Mouse (Mus musculus) liver, embryonic 14.5 days (tissue): ENCODE data around the gene Lysmd3. TPM values are rescaled to one million over a fixed set of nuclear protein-coding genes. Genes with fewer than 3 reads are reported as not detected.

ENCODE experiments used
- ATAC-seq: fragments of 200-750 bp; cut with Nextera tagmentation; 2 replicates; pipeline ENCODE4 v1.8.0; 2017; ENCODE audit warnings: moderate number of reproducible peaks, mild to moderate bottlenecking, moderate library complexity; ENCODE audit not compliant: insufficient read depth
- DNase-seq, 3 experiments: peaks; one replicate each; pipeline ENCODE4 v3.0.0-alpha.2; 2012 to 2013; ENCODE audit warnings: low read depth in 3 of 3, low spot score in 3 of 3
- H3K27ac ChIP-seq: fragments of 300-500 bp; sonication (generic); 2 replicates; pipeline ENCODE4 v1.5.1; 2014; ENCODE audit warnings: moderate library complexity, mild to moderate bottlenecking, control low read depth, inconsistent platforms
- H3K27me3 ChIP-seq: fragments of 300-500 bp; sonication (generic); 2 replicates; pipeline ENCODE4 v1.6.1; 2014; ENCODE audit warnings: mild to moderate bottlenecking, low read length, moderate library complexity; ENCODE audit not compliant: control insufficient read depth, insufficient read depth
- H3K36me3 ChIP-seq: fragments of 300-500 bp; sonication (generic); replicated peaks from 2 replicates; pipeline ENCODE4 v1.6.1; 2014; ENCODE audit warnings: low read depth; ENCODE audit not compliant: control insufficient read depth, insufficient read depth
- H3K4me1 ChIP-seq, 2 experiments: fragments of 200-500 bp in 1 of 2; fragments of 300-500 bp in 1 of 2; sonication (generic) in 1 of 2; replicated peaks; 2 replicates each; pipeline ENCODE4 v1.6.1; 2012 to 2014; ENCODE audit warnings: antibody characterized with exemption in 1 of 2, inconsistent platforms in 1 of 2, low read length in 1 of 2; ENCODE audit not compliant: control insufficient read depth in 2 of 2, insufficient read depth in 2 of 2
- H3K4me2 ChIP-seq: fragments of 300-500 bp; sonication (generic); 2 replicates; pipeline ENCODE4 v1.6.1; 2014; ENCODE audit warnings: low read depth, mild to moderate bottlenecking, control low read depth, moderate library complexity
- H3K4me3 ChIP-seq, 2 experiments: fragments of 200-500 bp in 1 of 2; fragments of 300-500 bp in 1 of 2; sonication (generic) in 1 of 2; 2 replicates each; pipeline ENCODE4 v1.5.1; 2012 to 2014; ENCODE audit warnings: low read depth in 2 of 2, low read length in 2 of 2, mild to moderate bottlenecking in 2 of 2, control low read depth in 1 of 2, inconsistent platforms in 1 of 2, moderate library complexity in 1 of 2; ENCODE audit not compliant: insufficient read depth in 1 of 2
- H3K9ac ChIP-seq: fragments of 300-500 bp; sonication (generic); replicated peaks from 2 replicates; pipeline ENCODE4 v1.6.1; 2014; ENCODE audit warnings: mild to moderate bottlenecking, control low read depth, moderate library complexity
- H3K9me3 ChIP-seq: fragments of 300-500 bp; sonication (generic); 2 replicates; pipeline ENCODE4 v1.6.1; 2016; ENCODE audit warnings: low read length, mixed read lengths; ENCODE audit not compliant: control insufficient read depth
- CTCF ChIP-seq: IDR thresholded peaks from 2 replicates; pipeline ENCODE4 v1.5.1; 2016; ENCODE audit warnings: antibody characterized with exemption, low read depth, control low read depth
- EP300 ChIP-seq: IDR thresholded peaks from 2 replicates; pipeline ENCODE4 v1.6.1; 2016; ENCODE audit warnings: antibody characterized with exemption, low read depth
- WGBS: fragments of 180-500 bp; shearing (Covaris S2); extraction: QIAGEN DNeasy Blood & Tissue Kit; methylation state at CpG from one replicate; pipeline ENCODE4 v1.1.7; 2014; ENCODE audit not compliant: insufficient replicate concordance; 5-methylcytosine and 5-hydroxymethylcytosine counted together
- polyA plus RNA-seq, 2 experiments: library from polyadenylated mRNA; depleted of rRNA in 1 of 2; stranded (reverse) in 1 of 2; unstranded in 1 of 2; fragments of >200 nt; fragmentation: Nextera tagmentation in 1 of 2; extraction: Ambion mirVana in 1 of 2; gene quantifications; 2 replicates each; pipeline versions ENCODE4 v1.2.1 to v1.2.3; 2012 to 2014

Lysmd3 gene
- polyA plus RNA-seq, 2 experiments, result 6.4 to 19.0 TPM

DNA sequence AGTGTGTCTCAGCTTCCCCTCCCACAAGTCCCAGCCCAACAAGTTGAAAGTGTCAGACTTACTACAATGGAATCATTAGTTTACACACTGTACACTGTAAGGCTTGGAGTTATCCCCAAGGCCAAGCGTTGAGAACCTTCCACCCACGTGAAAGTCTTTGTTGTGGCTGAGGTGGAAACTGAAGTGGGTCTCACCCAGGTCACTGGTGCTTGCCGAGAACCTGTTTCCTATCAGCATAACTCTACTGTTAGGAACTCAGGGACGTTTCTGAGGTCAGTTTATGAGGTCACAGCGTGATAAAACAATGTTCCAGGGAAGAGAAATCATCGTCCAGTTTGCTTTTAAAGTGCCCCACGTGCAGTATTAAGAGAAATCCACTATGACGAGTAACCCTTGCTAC is 17.9 kb downstream of the Lysmd3 start:
- H3K4me2 ChIP-seq, result no peak overlapping the region
- no peaks in the 10 kb centered on the region for H3K4me1 ChIP-seq
- no peak for TF ChIP-seq CTCF
- no peak for TF ChIP-seq EP300
- WGBS, result 80% methylated on average over 8 of the region's 8 CpGs
- DNase-seq (no peak), ATAC-seq (no peak)
- H3K27ac ChIP-seq, result no peak overlapping the region
- no peak overlapping the region for H3K9ac ChIP-seq
- no peak overlapping the region for H3K4me3 ChIP-seq
- peaks cover 29% of the 10 kb centered on the region for H3K36me3 ChIP-seq
- no peaks in the 10 kb centered on the region for H3K9me3 ChIP-seq
- H3K27me3 ChIP-seq, result no peaks in the 10 kb centered on the region

- H3K9ac ChIP-seq, result no peak overlapping the region
- H3K36me3 ChIP-seq, result no peaks in the 10 kb centered on the region; the same call in 1 of the 2 replicates
- H3K4me2 ChIP-seq, result no peak overlapping the region
- H3K4me3 ChIP-seq, result no peak overlapping the region
- DNase-seq, result no peak
- H3K4me1 ChIP-seq, result peaks cover 2% of the 10 kb centered on the region in 2 experiments; a peak in 1 of 4 replicates
- H3K27me3 ChIP-seq, result no peaks in the 10 kb centered on the region
- 79% methylated on average over 3 of the region's 3 CpGs for whole genome bisulfite sequencing
- ATAC-seq, result peak; percentile 51; the same call in 1 of the 2 replicates
- no peak overlapping the region for H3K27ac ChIP-seq
- no peaks in the 10 kb centered on the region for H3K9me3 ChIP-seq
- TF ChIP-seq CTCF (no peak), EP300 (no peak)
Measured at GRCm38 (mm10) chr13:81683107-81683506, 25.6 kb downstream of the Lysmd3 start.

DNA sequence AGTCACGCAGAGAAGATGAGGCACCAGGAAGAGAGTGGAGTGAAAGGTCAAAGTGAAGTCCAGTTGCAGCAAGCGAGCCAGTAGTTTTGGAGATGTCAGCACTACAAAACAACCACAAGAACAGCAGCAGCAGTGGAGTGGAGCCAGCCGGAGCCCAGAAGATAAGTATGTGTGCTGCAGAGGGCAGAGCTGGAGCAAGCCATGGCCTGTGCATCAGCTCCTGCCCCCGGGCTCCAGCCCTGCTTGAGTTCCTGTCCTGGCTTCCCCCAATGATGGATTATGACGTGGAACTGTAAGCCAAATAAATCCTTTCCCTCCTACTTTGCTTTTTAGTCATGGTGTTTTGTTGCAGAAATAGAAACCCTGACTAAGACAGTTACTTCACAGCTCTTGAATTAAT is 26.8 kb downstream of the Lysmd3 start:
- Histone ChIP-seq H3K4me1 (peaks cover 2% of the 10 kb centered on the region in 2 experiments; a peak in 1 of 4 replicates), H3K4me2 (no peak overlapping the region), H3K4me3 (no peak overlapping the region), H3K27me3 (no peaks in the 10 kb centered on the region), H3K9me3 (no peaks in the 10 kb centered on the region), H3K27ac (no peak overlapping the region), H3K9ac (no peak overlapping the region), H3K36me3 (no peaks in the 10 kb centered on the region; the same call in none of the 2 replicates)
- TF ChIP-seq CTCF (no peak), EP300 (no peak)
- 69% methylated on average over 5 of the region's 5 CpGs for WGBS
- DNase-seq (no peak), ATAC-seq (no peak; the same call in 1 of the 2 replicates)

- TF ChIP-seq CTCF (no peak), EP300 (no peak)
- no peaks in the 10 kb centered on the region; the same call in none of the 2 replicates for H3K36me3 ChIP-seq
- no peak for ATAC-seq
- H3K4me1 ChIP-seq, result peaks cover 7 to 8% of the 10 kb centered on the region in 2 experiments
- H3K9ac ChIP-seq, result no peak overlapping the region
- H3K27me3 ChIP-seq, result no peaks in the 10 kb centered on the region
- DNase-seq, result no peak
- 71% methylated on average over 3 of the region's 3 CpGs for WGBS
- H3K27ac ChIP-seq, result no peak overlapping the region
- no peak overlapping the region for H3K4me3 ChIP-seq
- H3K9me3 ChIP-seq, result no peaks in the 10 kb centered on the region
- no peak overlapping the region for H3K4me2 ChIP-seq
Measured at GRCm38 (mm10) chr13:81684884-81685283, 27.4 kb downstream of the Lysmd3 start.

- Histone ChIP-seq H3K4me1 (peaks cover 24 to 25% of the 10 kb centered on the region in 2 experiments), H3K36me3 (no peaks in the 10 kb centered on the region; the same call in none of the 2 replicates), H3K9ac (no peak overlapping the region), H3K27me3 (no peaks in the 10 kb centered on the region), H3K4me2 (no peak overlapping the region; the same call in 1 of the 2 replicates), H3K9me3 (no peaks in the 10 kb centered on the region), H3K4me3 (no peak overlapping the region), H3K27ac (no peak overlapping the region)
- TF ChIP-seq EP300, result no peak
- no peak for TF ChIP-seq CTCF
- WGBS, result 55% methylated on average over 3 of the region's 3 CpGs
- DNase-seq, result peak in 1 of 3 experiments; percentile 38
- peak; percentile 47 for ATAC-seq
Measured at GRCm38 (mm10) chr13:81689587-81689986, 32.1 kb downstream of the Lysmd3 start.
